Mouse (Mus musculus): Measurements from ENCODE around the gene Tet3. TPM values are rescaled to one million over a fixed set of nuclear protein-coding genes. Genes with fewer than 3 reads are reported as not detected.

Gene Tet3
- total RNA-seq, 1 experiment, result 6.0 TPM

GRCm38 (mm10) chr6:83488200-83488599 lies 29.3 kb upstream of the Tet3 start:
- no peak for DNase-seq (ENCODE audit: low read depth, low spot score)
- H3K9ac ChIP-seq (ENCODE audit: insufficient read depth, low read depth, low read length, poor library complexity, severe bottlenecking), result no peak overlapping the region
- TF ChIP-seq CHD2 (IDR thresholded peaks at IDR 0.05; ENCODE audit: low read depth, low read length), result no peak
- TF ChIP-seq MAFK (IDR thresholded peaks at IDR 0.05; ENCODE audit: insufficient read depth, low read depth, low read length), result no peak
- no peak for TF ChIP-seq ZNF384 (IDR thresholded peaks at IDR 0.05; ENCODE audit: low read depth, low read length)
- no peak for TF ChIP-seq ZC3H11A (IDR thresholded peaks at IDR 0.05; ENCODE audit: borderline replicate concordance, low read depth, low read length)
- no peak for TF ChIP-seq HCFC1 (IDR thresholded peaks at IDR 0.05; ENCODE audit: borderline replicate concordance, insufficient read depth, low read length)
- no peak overlapping the region for H3K27ac ChIP-seq (ENCODE audit: insufficient read depth, low read depth, low read length, poor library complexity, severe bottlenecking)
- no peak overlapping the region for H3K4me3 ChIP-seq (ENCODE audit: insufficient read depth in 1 of 2, low read depth in 1 of 2, low read length in 2 of 2, poor library complexity in 1 of 2, severe bottlenecking in 1 of 2)
- no peaks in the 10 kb centered on the region for H3K9me3 ChIP-seq (ENCODE audit: control insufficient read depth, insufficient read depth, low read depth, low read length)
- peaks cover 4% of the 10 kb centered on the region; the same call in 1 of the 2 replicates for H3K36me3 ChIP-seq (ENCODE audit: control insufficient read depth, insufficient read depth, low read length, poor library complexity, severe bottlenecking)
- in situ Hi-C loops (cut with MboI; ENCODE audit: low sequenced_read_pairs in 2 of 2, unreplicated experiment in 2 of 2), result no loop called here
- H3K4me1 ChIP-seq (ENCODE audit: control insufficient read depth in 2 of 2, insufficient read depth in 2 of 2, low read length in 2 of 2, poor library complexity in 1 of 2), result no peaks in the 10 kb centered on the region

- Histone ChIP-seq H3K36me3 (ENCODE audit: control insufficient read depth, insufficient read depth, low read length, poor library complexity, severe bottlenecking) (peaks cover 4% of the 10 kb centered on the region; the same call in 1 of the 2 replicates), H3K4me3 (ENCODE audit: insufficient read depth in 1 of 2, low read depth in 1 of 2, low read length in 2 of 2, poor library complexity in 1 of 2, severe bottlenecking in 1 of 2) (no peak overlapping the region), H3K9me3 (ENCODE audit: control insufficient read depth, insufficient read depth, low read depth, low read length) (no peaks in the 10 kb centered on the region), H3K4me1 (ENCODE audit: control insufficient read depth in 2 of 2, insufficient read depth in 2 of 2, low read length in 2 of 2, poor library complexity in 1 of 2) (no peaks in the 10 kb centered on the region), H3K9ac (ENCODE audit: insufficient read depth, low read depth, low read length, poor library complexity, severe bottlenecking) (no peak overlapping the region), H3K27ac (ENCODE audit: insufficient read depth, low read depth, low read length, poor library complexity, severe bottlenecking) (no peak overlapping the region)
- DNase-seq (ENCODE audit: low read depth, low spot score), result no peak
- no peak for TF ChIP-seq MAFK (IDR thresholded peaks at IDR 0.05; ENCODE audit: insufficient read depth, low read depth, low read length)
- no peak for TF ChIP-seq HCFC1 (IDR thresholded peaks at IDR 0.05; ENCODE audit: borderline replicate concordance, insufficient read depth, low read length)
- no peak for TF ChIP-seq ZNF384 (IDR thresholded peaks at IDR 0.05; ENCODE audit: low read depth, low read length)
- no peak for TF ChIP-seq ZC3H11A (IDR thresholded peaks at IDR 0.05; ENCODE audit: borderline replicate concordance, low read depth, low read length)
- no peak for TF ChIP-seq CHD2 (IDR thresholded peaks at IDR 0.05; ENCODE audit: low read depth, low read length)
- in situ Hi-C loops (cut with MboI; ENCODE audit: low sequenced_read_pairs in 2 of 2, unreplicated experiment in 2 of 2), result no loop called here
Measured at GRCm38 (mm10) chr6:83487298-83487697, 28.4 kb upstream of the Tet3 start.

- Histone ChIP-seq H3K27ac (ENCODE audit: insufficient read depth, low read depth, low read length, poor library complexity, severe bottlenecking) (no peak overlapping the region), H3K9ac (ENCODE audit: insufficient read depth, low read depth, low read length, poor library complexity, severe bottlenecking) (no peak overlapping the region), H3K36me3 (ENCODE audit: control insufficient read depth, insufficient read depth, low read length, poor library complexity, severe bottlenecking) (peaks cover 4% of the 10 kb centered on the region), H3K4me3 (ENCODE audit: insufficient read depth in 1 of 2, low read depth in 1 of 2, low read length in 2 of 2, poor library complexity in 1 of 2, severe bottlenecking in 1 of 2) (no peak overlapping the region), H3K9me3 (ENCODE audit: control insufficient read depth, insufficient read depth, low read depth, low read length) (no peaks in the 10 kb centered on the region), H3K4me1 (ENCODE audit: control insufficient read depth in 2 of 2, insufficient read depth in 2 of 2, low read length in 2 of 2, poor library complexity in 1 of 2) (no peaks in the 10 kb centered on the region)
- TF ChIP-seq ZC3H11A (IDR thresholded peaks at IDR 0.05; ENCODE audit: borderline replicate concordance, low read depth, low read length) (no peak), MAFK (IDR thresholded peaks at IDR 0.05; ENCODE audit: insufficient read depth, low read depth, low read length) (no peak), ZNF384 (IDR thresholded peaks at IDR 0.05; ENCODE audit: low read depth, low read length) (no peak), CHD2 (IDR thresholded peaks at IDR 0.05; ENCODE audit: low read depth, low read length) (no peak), HCFC1 (IDR thresholded peaks at IDR 0.05; ENCODE audit: borderline replicate concordance, insufficient read depth, low read length) (no peak)
- DNase-seq (ENCODE audit: low read depth, low spot score), result no peak
- in situ Hi-C loops (cut with MboI; ENCODE audit: low sequenced_read_pairs in 2 of 2, unreplicated experiment in 2 of 2), result no loop called here
Measured at GRCm38 (mm10) chr6:83485854-83486253, 27.0 kb upstream of the Tet3 start.

GRCm38 (mm10) chr6:83483776-83484175 lies 24.9 kb upstream of the Tet3 start:
- DNase-seq (ENCODE audit: low read depth, low spot score), result no peak

More at GRCm38 (mm10) chr6:83483776-83484175, 24.9 kb upstream of the Tet3 start:
- Histone ChIP-seq H3K36me3 (ENCODE audit: control insufficient read depth, insufficient read depth, low read length, poor library complexity, severe bottlenecking) (peaks cover 2% of the 10 kb centered on the region), H3K4me3 (ENCODE audit: insufficient read depth in 1 of 2, low read depth in 1 of 2, low read length in 2 of 2, poor library complexity in 1 of 2, severe bottlenecking in 1 of 2) (no peak overlapping the region), H3K9me3 (ENCODE audit: control insufficient read depth, insufficient read depth, low read depth, low read length) (no peaks in the 10 kb centered on the region), H3K4me1 (ENCODE audit: control insufficient read depth in 2 of 2, insufficient read depth in 2 of 2, low read length in 2 of 2, poor library complexity in 1 of 2) (no peaks in the 10 kb centered on the region), H3K27ac (ENCODE audit: insufficient read depth, low read depth, low read length, poor library complexity, severe bottlenecking) (no peak overlapping the region), H3K9ac (ENCODE audit: insufficient read depth, low read depth, low read length, poor library complexity, severe bottlenecking) (no peak overlapping the region)
- in situ Hi-C loops (cut with MboI; ENCODE audit: low sequenced_read_pairs in 2 of 2, unreplicated experiment in 2 of 2), result no loop called here
- TF ChIP-seq ZC3H11A (IDR thresholded peaks at IDR 0.05; ENCODE audit: borderline replicate concordance, low read depth, low read length) (no peak), MAFK (IDR thresholded peaks at IDR 0.05; ENCODE audit: insufficient read depth, low read depth, low read length) (no peak), ZNF384 (IDR thresholded peaks at IDR 0.05; ENCODE audit: low read depth, low read length) (no peak), HCFC1 (IDR thresholded peaks at IDR 0.05; ENCODE audit: borderline replicate concordance, insufficient read depth, low read length) (no peak), CHD2 (IDR thresholded peaks at IDR 0.05; ENCODE audit: low read depth, low read length) (no peak)

Data from ES-E14 (cell line).